Mouse (Mus musculus): ENCODE measurements at regions not wholly inside any gene's neighbourhood (a gene's known extent, or its start where the extent isn't known, plus 50 kb on each side); places are given as distances from the start of the nearest gene placed in this dataset.

DNA sequence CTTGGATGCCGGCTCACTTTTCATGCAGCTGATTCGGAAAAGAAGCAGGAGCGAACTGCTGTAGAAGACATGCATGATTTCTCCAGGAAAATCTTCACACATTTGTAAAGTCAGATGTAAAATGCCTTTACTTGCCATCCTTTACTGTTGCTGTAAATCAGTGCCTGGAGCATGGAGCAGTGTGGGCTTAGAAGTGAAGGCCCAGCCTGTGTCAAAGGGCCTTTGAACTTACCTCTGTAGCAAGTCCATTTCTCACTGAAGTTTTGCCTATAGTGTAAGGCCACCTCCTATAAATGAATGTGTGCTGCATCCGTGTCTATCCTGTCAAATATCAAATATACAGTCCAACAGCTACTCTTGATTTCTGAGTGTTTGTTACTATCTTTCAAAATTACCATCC lies 368.9 kb downstream of the Lrriq3 start:
- DNase-seq (ENCODE audit: inconsistent ontology term), result no peak

DNA sequence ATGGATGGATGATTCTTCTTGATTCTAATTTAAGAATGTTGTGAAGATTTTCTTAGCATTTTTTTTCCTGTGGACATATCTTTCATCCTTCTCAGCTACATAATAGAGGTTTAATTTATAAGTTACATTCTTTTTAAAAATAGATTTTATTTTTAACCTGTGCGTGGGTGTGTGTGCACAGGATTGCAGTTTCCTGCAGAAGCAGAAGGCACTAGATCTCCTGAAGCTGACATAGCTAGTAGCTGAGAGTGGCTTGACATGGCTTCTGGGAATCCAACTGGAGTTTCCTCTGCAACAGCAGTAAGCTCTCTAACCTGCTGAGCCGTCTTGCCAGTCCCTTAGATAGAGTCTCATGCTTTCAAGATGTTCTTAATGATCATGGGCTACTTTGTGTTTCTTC lies 377.5 kb downstream of the Lrriq3 start:
- no peak for DNase-seq (ENCODE audit: inconsistent ontology term)

DNA sequence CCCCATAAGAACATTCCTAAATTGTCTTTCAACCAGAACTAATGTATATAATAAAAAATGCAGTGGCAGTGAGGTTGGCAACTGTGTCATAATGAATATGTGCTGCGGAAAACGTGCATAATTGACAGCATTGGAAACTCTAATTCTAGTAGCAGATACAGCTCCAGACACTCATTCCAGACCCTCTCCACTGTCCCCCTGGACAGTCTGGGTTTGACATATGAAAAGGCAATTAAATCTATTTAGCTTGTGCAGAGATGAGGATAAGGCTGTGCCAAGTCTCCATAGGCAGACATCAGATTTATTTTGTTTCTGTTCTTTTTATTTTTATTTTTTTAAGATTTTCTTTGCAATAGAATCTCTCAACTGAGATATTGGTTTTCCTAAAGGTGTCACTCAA lies 392.3 kb downstream of the Lrriq3 start:
- DNase-seq (ENCODE audit: inconsistent ontology term), result no peak

DNA sequence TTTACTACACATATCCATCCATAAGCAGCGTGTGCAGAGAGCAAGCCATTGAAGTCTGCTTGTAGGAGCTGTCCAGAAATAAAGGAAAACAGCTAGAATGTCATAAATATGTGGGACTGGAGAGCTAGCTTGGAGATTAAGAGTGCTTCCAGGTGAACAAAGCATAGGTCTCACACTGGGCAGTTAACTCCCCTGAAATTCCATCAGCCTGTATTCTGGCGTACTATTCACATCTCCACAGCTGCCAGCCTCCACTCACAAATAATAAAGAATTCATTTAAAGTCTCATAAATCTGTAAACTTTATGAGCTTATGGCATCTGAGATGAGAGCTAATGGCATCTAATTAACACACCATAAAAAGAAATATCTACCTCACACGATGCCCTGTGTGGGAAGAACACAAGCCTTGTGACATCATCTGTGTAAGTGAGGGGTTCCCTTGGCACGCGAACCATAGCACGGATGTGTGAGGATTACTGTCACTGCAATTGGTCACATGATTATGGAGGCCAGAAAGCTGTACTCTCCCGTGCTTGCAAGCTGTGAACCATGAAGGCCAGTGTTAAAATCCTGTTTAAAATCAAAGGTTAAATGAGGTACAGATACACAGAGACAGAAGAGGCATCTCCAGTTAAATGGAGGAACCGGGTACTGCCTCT lies 394.8 kb downstream of the Lrriq3 start:
- no peak for DNase-seq (ENCODE audit: inconsistent ontology term)

DNA sequence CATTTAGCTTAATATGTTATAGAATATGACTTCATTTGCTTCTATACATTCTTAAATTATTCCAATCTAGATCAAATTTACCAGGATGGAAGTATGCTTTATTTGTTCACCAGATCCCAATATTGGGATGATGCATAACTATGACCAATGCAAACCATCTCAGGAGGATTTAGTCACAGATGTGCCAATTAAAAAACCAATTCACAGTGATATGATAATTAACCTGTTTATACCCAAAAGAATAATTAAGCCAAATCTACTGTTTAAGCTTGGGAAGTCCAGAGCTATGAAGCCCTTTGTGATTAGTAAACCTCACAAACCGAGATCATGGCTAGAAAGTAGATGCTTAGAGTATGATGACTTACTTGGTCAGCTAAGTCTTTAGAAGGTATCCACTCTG lies 397.4 kb downstream of the Lrriq3 start:
- no peak for DNase-seq (ENCODE audit: inconsistent ontology term)

DNA sequence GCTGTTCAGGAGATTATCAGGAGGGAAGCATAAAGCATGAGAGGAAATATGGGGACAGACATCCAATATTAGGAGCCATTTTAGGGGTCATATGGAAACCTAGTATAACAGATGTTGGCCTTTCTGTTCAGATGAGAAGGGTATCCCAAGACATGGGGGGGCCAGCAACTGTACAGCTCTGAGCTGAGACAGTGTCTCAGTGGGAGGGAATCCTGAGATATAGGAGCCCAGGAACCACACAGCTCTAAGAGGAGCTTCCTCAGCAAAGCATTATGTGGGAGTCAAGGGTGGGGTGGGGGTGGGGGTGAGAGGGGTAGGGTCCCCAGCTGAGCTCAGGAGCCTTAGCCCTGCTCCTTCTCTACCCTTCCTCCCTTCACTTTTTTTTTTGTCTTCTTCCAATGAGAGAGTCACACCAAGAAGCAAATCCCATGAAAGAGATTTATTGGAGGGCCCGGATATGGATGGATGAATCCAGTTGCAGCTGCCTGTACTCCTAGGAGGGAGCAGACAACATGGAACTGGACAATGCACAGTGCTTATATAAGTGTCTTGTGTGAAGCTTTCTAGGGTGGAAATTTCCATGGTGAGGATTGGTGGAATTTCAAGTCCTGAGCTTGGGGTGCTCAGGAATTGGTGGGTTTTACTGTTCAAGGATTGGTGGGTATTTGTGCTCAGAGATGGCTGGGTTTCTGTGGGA lies 417.1 kb downstream of the Lrriq3 start:
- no peak for DNase-seq (ENCODE audit: inconsistent ontology term)

DNA sequence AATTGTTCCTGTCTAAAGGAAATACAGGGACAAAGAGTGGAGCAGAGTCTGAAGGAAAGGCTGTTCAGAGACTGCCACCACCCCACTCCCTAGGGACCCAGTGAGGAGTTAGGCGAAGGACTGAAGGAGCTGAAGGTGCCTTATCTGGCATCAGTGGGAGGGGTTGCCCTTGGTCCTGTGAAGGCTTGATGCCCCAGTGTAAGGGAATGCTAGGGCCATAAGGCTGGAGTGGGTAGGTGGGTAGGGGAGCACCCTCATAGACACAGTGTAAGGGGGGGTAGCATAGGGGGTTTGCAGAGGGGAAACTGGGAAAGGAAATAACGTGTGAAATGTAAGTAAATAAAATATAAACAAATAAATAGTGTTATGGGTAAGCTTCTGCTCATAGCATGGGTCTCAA lies 420.7 kb downstream of the Lrriq3 start:
- DNase-seq (ENCODE audit: inconsistent ontology term), result no peak

DNA sequence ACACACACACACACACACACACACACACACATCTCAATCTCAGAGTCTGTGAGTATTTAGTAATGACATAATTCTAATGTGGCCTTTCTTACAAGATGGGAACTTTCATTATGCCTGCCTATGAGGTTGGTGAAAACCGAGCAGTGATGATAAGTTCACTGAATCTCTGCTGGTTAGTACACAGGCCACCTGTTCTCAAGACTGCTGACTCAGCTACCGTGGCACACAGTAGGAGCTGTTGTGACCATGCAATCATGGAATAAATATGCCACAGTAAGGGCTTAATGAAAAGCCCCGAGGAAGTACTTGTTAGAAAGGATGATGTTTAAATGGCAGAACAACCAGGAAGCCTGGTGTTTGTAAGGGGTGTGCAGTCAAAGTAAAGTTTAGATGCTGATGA lies 436.1 kb downstream of the Lrriq3 start:
- no peak for DNase-seq (ENCODE audit: inconsistent ontology term)

DNA sequence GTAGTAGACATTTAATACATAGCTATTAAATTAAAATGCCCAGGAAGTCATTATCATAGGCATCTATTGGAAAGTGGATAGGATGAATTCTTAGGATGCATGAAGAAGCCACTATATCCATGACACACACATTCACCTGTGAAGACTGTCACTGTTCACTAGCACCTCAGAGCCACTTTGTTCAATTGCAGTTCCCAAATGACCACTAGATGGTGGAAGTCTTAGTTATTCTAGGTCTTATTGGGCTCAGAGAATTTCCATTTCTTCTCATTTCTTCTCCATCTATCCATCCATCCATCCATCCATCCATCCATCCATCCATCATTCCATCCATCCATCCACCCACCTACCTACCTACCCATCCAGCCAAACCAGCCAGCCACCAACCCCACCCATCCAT lies 437.6 kb downstream of the Lrriq3 start:
- no peak for DNase-seq (ENCODE audit: inconsistent ontology term)

DNA sequence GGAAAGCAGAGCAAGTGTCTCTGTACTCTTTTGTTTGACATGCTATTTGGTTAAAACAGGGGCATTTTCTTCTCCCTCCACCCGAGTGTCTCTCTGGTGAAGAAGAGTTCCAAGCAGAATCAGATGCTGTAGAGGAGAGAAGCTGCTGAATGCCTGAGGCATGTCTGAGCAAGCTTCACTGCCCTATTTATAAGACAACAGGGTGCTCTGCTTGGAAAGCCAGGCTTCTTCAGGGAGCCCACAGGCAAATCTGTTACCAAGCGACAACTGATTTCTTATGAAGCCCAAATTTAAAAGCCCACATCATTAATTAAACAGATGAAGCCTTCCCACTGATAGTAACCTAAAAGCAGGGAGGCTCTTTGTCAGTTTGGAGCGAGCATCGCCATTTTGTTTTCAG lies 438.8 kb downstream of the Lrriq3 start:
- DNase-seq (ENCODE audit: inconsistent ontology term), result no peak

DNA sequence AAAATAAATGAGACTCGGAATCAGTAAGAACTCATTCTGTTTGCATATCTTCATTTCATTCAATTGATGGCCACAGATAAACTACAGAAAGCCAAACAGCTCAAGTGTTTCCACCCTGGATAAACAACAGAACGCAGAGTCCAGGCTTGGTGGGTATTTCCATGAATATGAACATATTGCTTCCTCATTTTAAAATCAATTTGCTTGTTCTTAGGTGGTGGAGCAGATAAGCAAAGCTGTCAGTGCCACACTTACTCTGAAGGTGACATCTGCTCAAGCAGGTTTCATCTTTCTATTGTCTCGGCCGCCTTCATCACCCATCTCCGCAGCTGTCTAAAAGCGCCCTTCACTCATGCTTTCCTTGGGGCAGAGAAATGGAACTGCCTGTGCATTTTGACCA lies 455.0 kb downstream of the Lrriq3 start:
- no peak for DNase-seq (ENCODE audit: inconsistent ontology term)

DNA sequence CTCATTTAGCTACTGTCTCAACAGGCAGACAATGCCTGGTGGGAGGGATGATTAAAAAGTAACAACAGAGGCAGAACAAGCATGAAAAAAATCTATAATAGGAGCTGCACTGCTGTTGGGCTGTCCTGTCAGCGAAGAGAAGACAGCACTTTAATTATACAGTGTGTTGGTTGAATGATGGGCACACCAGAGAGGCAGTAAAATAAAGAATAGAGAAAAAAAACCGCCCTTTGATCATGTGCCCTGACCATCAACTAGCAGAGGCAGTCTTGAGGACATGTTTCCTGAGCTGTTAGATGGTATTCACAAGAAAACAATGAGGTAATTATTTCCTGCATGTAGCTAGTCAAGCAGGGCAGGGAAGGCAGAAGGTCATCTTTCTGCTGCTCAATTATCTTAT lies 483.9 kb downstream of the Lrriq3 start:
- DNase-seq (ENCODE audit: inconsistent ontology term), result peak; percentile 64

DNA sequence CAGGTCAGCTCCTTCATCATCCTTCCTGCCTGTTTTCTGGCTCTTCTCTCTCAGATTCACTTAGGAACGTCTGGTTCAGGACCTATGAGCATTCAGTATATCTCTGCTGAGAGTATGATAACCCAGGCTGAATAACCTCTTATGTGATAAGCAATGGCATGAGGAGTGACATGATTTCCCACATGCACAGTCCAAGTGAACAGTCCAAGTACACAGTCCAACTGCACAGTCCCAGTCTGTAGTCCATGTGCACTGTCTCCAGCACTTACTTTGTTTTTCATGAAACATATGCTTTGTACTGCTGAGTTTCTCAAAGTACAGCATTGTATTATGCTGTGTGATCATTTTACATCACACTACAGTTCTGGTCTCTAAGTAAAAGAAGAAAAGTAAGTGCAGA lies 510.8 kb downstream of the Lrriq3 start:
- DNase-seq (ENCODE audit: inconsistent ontology term), result no peak
